Mouse (Mus musculus) heart, embryonic 12.5 days (tissue): ENCODE results near the gene Siah3. TPM values are rescaled to one million over a fixed set of nuclear protein-coding genes. Genes with fewer than 3 reads are reported as not detected.

Experiments used
- ATAC-seq: fragments of 200-750 bp; cut with Nextera tagmentation; 2 replicates; pipeline ENCODE4 v1.8.0; 2017; ENCODE audit warnings: moderate TSS enrichment, moderate library complexity; ENCODE audit not compliant: insufficient number of reproducible peaks, low FRiP score
- H3K27ac ChIP-seq: fragments of 300-500 bp; sonication (generic); 2 replicates; pipeline ENCODE4 v1.5.1; 2016; ENCODE audit warnings: mild to moderate bottlenecking, moderate library complexity; ENCODE audit not compliant: poor library complexity, severe bottlenecking
- H3K27me3 ChIP-seq: fragments of 300-500 bp; sonication (generic); replicated peaks from 2 replicates; pipeline ENCODE4 v1.6.1; 2016; ENCODE audit warnings: mild to moderate bottlenecking, moderate library complexity
- H3K36me3 ChIP-seq: fragments of 300-500 bp; sonication (generic); 2 replicates; pipeline ENCODE4 v1.6.1; 2016; ENCODE audit warnings: mild to moderate bottlenecking, moderate library complexity
- H3K4me1 ChIP-seq: fragments of 300-500 bp; sonication (generic); replicated peaks from 2 replicates; pipeline ENCODE4 v1.6.1; 2016; ENCODE audit warnings: mild to moderate bottlenecking
- H3K4me2 ChIP-seq: fragments of 300-500 bp; sonication (generic); 2 replicates; pipeline ENCODE4 v1.6.1; 2016; ENCODE audit warnings: mild to moderate bottlenecking, moderate library complexity
- H3K4me3 ChIP-seq: fragments of 300-500 bp; sonication (generic); 2 replicates; pipeline ENCODE4 v1.5.1; 2016; ENCODE audit warnings: mild to moderate bottlenecking
- H3K9ac ChIP-seq: fragments of 300-500 bp; sonication (generic); 2 replicates; pipeline ENCODE4 v1.6.1; 2016; ENCODE audit warnings: mild to moderate bottlenecking, moderate library complexity
- H3K9me3 ChIP-seq: fragments of 300-500 bp; sonication (generic); replicated peaks from 2 replicates; pipeline ENCODE4 v1.6.1; 2016; ENCODE audit warnings: mild to moderate bottlenecking, moderate library complexity
- WGBS: fragments of 180-500 bp; shearing (Covaris S2); methylation state at CpG from one replicate; pipeline ENCODE4 v1.1.7; 2016; 5-methylcytosine and 5-hydroxymethylcytosine counted together
- polyA plus RNA-seq: library from polyadenylated mRNA; unstranded; fragments of >200 nt; fragmentation: Nextera tagmentation; extraction: Ambion mirVana; gene quantifications from 2 replicates; pipeline ENCODE4 v1.2.1, GENCODE M21; 2016

Siah3 gene
- polyA plus RNA-seq, result 0.05 TPM in 1 of 2 replicates, not detected in the other

DNA sequence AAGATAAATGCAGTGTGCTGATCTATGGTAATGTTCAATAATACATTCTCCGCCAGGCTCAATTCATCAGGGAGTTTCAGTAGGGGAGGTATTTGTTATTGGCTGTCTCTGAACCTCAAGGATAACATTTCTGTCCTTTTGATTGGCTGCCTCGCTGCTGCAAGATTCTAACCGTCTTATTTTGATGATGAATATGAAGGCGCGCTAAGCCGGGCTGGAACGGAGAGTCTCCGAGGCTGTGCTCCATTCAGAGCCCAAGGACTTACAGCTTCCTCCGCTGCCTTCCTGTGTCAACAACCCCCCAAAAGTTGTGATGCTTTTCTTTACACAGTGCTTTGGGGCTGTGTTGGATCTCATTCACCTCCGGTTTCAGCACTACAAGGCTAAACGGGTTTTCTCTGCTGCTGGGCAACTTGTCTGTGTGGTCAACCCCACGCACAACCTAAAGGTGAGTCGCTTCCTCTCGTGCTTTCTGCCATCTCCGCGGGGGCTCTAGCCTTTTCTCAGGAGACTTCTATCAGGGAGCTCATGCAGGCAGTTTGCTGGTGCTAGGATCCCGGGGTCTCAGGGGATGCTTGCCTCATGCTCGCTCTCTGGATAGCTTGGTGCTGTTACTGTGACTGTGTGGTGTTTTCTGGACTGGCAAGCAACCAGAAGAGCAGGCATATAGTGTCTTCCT lies at the start of gene Siah3:
TSS of gene Siah3 (plus strand) at position 240 of the 679 bp plus-strand sequence.
- no peak within 1 kb of the TSS for H3K9ac ChIP-seq
- no peaks in the 10 kb centered on the region for H3K36me3 ChIP-seq
- H3K4me2 ChIP-seq, result peak within 1 kb of the TSS; percentile 79
- H3K4me3 ChIP-seq, result peak within 1 kb of the TSS; percentile 40
- no peaks in the 10 kb centered on the region for H3K9me3 ChIP-seq
- no peak within 1 kb of the TSS for H3K27ac ChIP-seq
- 20% methylated on average over 18 of the region's 18 CpGs for WGBS
- H3K27me3 ChIP-seq, result peaks cover 12% of the 10 kb centered on the region; the same call in 1 of the 2 replicates
- no peak for ATAC-seq
- H3K4me1 ChIP-seq, result peaks cover 26% of the 10 kb centered on the region

- ATAC-seq, result no peak
- H3K4me1 ChIP-seq, result no peaks in the 10 kb centered on the region
- H3K4me3 ChIP-seq, result no peak overlapping the region
- no peak overlapping the region for H3K27ac ChIP-seq
- no peak overlapping the region for H3K9ac ChIP-seq
- H3K27me3 ChIP-seq, result no peaks in the 10 kb centered on the region
- H3K36me3 ChIP-seq, result no peaks in the 10 kb centered on the region
- H3K9me3 ChIP-seq, result no peaks in the 10 kb centered on the region
- H3K4me2 ChIP-seq, result no peak overlapping the region
- WGBS, result 71% methylated on average over 3 of the region's 3 CpGs
Measured at GRCm38 (mm10) chr14:75409772-75410171, 46.0 kb upstream of the Siah3 start.

DNA sequence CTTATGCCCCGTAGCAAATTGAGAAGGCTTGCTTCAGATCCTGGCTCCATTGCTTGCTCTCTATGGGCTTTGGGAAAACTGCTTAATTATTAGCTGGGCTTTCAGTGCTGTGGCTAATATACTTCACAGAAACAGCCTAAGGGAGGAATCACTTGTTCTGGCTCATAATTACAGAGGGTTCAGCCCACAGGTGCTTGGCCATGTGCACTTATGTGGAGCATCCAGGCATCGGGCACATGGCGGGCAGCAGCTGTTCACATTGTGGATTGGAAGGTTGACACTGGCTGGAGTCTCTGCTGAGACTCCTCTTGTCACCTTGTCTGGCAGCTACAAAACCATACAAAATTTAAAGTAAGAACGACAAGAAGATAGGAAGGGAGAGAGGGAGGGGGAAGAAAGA lies 45.4 kb upstream of the Siah3 start:
- H3K9ac ChIP-seq, result no peak overlapping the region
- H3K27ac ChIP-seq, result no peak overlapping the region
- H3K36me3 ChIP-seq, result no peaks in the 10 kb centered on the region
- H3K9me3 ChIP-seq, result no peaks in the 10 kb centered on the region
- ATAC-seq, result no peak
- H3K4me1 ChIP-seq, result 0 out of 2 replicates have a peak, but pooled peaks cover 4% of the 10 kb centered on the region
- WGBS, result 82% methylated on average over 4 of the region's 4 CpGs
- H3K4me2 ChIP-seq, result no peak overlapping the region
- no peaks in the 10 kb centered on the region for H3K27me3 ChIP-seq
- H3K4me3 ChIP-seq, result no peak overlapping the region

DNA sequence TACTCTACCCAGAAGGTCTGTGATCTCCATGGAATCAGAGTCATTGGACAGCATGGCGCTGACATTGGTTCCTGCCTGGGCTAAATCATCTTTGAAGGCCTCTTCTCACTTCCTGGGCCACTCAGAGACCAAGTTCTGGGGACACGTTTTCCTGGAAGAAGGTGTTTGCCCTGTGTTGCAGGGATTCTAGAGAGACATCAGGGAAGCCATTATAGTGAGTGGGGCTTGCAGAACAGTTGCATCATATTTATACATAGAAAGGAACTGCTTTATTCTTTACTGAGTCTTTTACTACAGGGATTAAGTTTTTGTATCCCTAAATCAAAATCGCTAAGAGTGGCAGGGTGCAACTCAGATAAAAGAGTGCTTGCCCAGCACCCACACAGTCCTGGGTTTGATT lies 37.1 kb upstream of the Siah3 start:
- H3K9me3 ChIP-seq, result no peaks in the 10 kb centered on the region
- H3K4me2 ChIP-seq, result no peak overlapping the region
- no peaks in the 10 kb centered on the region for H3K36me3 ChIP-seq
- H3K27me3 ChIP-seq, result no peaks in the 10 kb centered on the region
- 72% methylated on average over 3 of the region's 3 CpGs for WGBS
- H3K9ac ChIP-seq, result no peak overlapping the region
- ATAC-seq, result no peak
- H3K27ac ChIP-seq, result no peak overlapping the region
- H3K4me3 ChIP-seq, result no peak overlapping the region
- H3K4me1 ChIP-seq, result 0 out of 2 replicates have a peak, but pooled peaks cover 11% of the 10 kb centered on the region

DNA sequence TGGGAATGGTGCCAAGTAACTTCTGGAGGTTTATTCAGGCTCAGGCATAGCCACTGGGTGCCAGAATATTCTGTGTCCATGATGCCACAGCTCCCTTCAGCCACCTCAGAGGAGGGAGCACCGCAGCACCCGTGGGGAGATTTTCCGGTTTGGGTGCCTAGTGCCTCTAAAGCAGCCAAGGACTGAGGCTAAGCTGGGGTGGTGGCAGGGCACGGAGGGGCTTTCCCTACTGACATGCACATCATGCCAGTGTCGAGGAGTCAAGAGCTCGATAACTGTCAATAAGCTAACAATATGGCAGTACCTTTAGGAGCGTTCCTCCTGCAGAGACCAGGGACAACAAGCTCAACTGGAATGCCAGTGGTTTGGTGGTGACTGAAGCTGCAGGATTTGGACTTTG lies 35.9 kb upstream of the Siah3 start:
- ATAC-seq, result no peak
- no peaks in the 10 kb centered on the region for H3K27me3 ChIP-seq
- 82% methylated on average over 7 of the region's 7 CpGs for WGBS
- no peak overlapping the region for H3K27ac ChIP-seq
- H3K9me3 ChIP-seq, result no peaks in the 10 kb centered on the region
- no peaks in the 10 kb centered on the region for H3K36me3 ChIP-seq
- H3K4me2 ChIP-seq, result no peak overlapping the region
- H3K9ac ChIP-seq, result no peak overlapping the region
- H3K4me1 ChIP-seq, result 0 out of 2 replicates have a peak, but pooled peaks cover 11% of the 10 kb centered on the region
- H3K4me3 ChIP-seq, result no peak overlapping the region

GRCm38 (mm10) chr14:75420811-75421210 lies 35.0 kb upstream of the Siah3 start:
- no peak overlapping the region for H3K4me3 ChIP-seq
- no peak overlapping the region for H3K27ac ChIP-seq
- H3K27me3 ChIP-seq, result no peaks in the 10 kb centered on the region
- no peaks in the 10 kb centered on the region for H3K9me3 ChIP-seq
- H3K9ac ChIP-seq, result no peak overlapping the region
- H3K4me1 ChIP-seq, result 0 out of 2 replicates have a peak, but pooled peaks cover 4% of the 10 kb centered on the region
- H3K4me2 ChIP-seq, result no peak overlapping the region
- H3K36me3 ChIP-seq, result no peaks in the 10 kb centered on the region
- WGBS, result 60% methylated on average over 6 of the region's 6 CpGs
- ATAC-seq, result no peak

- ATAC-seq, result no peak
- H3K36me3 ChIP-seq, result no peaks in the 10 kb centered on the region
- H3K4me3 ChIP-seq, result no peak overlapping the region
- H3K27ac ChIP-seq, result no peak overlapping the region
- no peak overlapping the region for H3K4me2 ChIP-seq
- 0 out of 2 replicates have a peak, but pooled peaks cover 3% of the 10 kb centered on the region for H3K9me3 ChIP-seq
- H3K27me3 ChIP-seq, result no peaks in the 10 kb centered on the region
- H3K4me1 ChIP-seq, result no peaks in the 10 kb centered on the region; the same call in 1 of the 2 replicates
- WGBS, result 91% methylated on average over 7 of the region's 8 CpGs
- no peak overlapping the region for H3K9ac ChIP-seq
Measured at GRCm38 (mm10) chr14:75431173-75431786, 24.5 kb upstream of the Siah3 start.

- Histone ChIP-seq H3K9me3 (0 out of 2 replicates have a peak, but pooled peaks cover 3% of the 10 kb centered on the region), H3K4me1 (no peaks in the 10 kb centered on the region; the same call in 1 of the 2 replicates), H3K9ac (no peak overlapping the region), H3K36me3 (no peaks in the 10 kb centered on the region), H3K4me3 (no peak overlapping the region), H3K27ac (no peak overlapping the region), H3K27me3 (no peaks in the 10 kb centered on the region), H3K4me2 (no peak overlapping the region)
- WGBS, result 88% methylated on average over 10 of the region's 10 CpGs
- no peak for ATAC-seq
Measured at GRCm38 (mm10) chr14:75432850-75433249, 22.9 kb upstream of the Siah3 start.

DNA sequence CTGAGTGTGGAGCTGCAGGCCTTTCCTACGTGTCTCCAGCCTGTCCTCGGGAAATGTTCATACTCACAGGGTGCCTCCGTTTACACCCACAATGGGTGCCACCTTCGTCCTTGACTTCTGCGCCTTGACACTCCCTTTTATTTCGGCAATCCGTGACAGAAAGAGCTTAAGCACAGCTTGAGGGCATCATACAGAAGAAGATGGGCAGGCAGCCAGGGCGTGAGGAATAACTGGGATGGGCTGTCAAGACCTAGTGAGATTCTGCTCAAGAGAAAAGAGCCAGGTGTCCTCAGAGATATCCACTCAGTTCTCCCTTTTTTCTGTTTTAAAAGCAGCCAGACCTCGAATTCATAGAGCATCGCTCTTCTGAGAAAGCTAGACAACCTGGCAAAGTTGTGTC lies 21.2 kb upstream of the Siah3 start:
- Histone ChIP-seq H3K4me1 (no peaks in the 10 kb centered on the region; the same call in 1 of the 2 replicates), H3K36me3 (no peaks in the 10 kb centered on the region), H3K4me3 (no peak overlapping the region), H3K9me3 (0 out of 2 replicates have a peak, but pooled peaks cover 3% of the 10 kb centered on the region), H3K9ac (no peak overlapping the region), H3K27me3 (no peaks in the 10 kb centered on the region), H3K4me2 (no peak overlapping the region), H3K27ac (no peak overlapping the region)
- ATAC-seq, result no peak
- 76% methylated on average over 10 of the region's 10 CpGs for WGBS

- Histone ChIP-seq H3K9ac (no peak overlapping the region), H3K36me3 (no peaks in the 10 kb centered on the region), H3K27me3 (no peaks in the 10 kb centered on the region), H3K4me2 (peak overlapping the region; percentile 66), H3K4me1 (peaks cover 8% of the 10 kb centered on the region), H3K4me3 (no peak overlapping the region), H3K9me3 (no peaks in the 10 kb centered on the region), H3K27ac (peak overlapping the region; percentile 61)
- 0 out of 2 replicates have a peak, but pooled peaks have one; percentile 51 for ATAC-seq
- 64% methylated on average over 11 of the region's 11 CpGs for WGBS
Measured at GRCm38 (mm10) chr14:75444486-75445105, 11.2 kb upstream of the Siah3 start.

DNA sequence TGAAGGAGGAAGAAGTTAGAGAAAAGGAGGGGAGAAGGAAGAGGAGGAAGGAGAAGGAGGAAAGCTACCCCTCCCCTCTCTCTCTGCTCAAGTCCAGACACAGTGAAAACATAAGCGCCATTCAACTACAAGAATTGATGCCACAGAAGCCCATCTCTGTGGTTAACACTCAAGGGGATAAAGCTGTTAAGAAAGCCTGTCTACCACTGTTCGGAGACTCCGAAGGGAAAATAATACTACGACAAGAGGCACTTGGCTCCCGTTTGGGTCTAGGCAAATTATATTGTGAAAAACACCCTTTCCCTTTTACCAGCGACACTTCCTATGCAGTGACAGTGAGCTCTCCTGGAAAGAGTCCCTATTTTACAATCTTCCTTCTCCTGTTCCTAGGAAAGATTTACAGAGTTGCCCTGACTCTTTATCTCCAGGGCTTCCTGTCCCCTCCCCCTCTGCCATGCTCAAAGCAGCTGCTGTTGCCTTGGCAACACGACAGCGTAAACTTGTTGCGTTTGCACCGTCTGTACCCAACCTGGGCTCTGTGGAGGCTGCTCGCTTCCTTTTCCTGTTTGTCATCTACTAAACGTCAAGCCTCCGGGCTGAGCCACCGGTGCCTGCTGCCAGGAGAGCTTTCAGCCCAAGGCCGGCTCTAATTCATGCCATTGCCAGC lies 10.4 kb upstream of the Siah3 start:
- H3K4me2 ChIP-seq, result peak overlapping the region; percentile 66
- WGBS, result 7% methylated on average over 15 of the region's 15 CpGs
- no peaks in the 10 kb centered on the region for H3K36me3 ChIP-seq
- H3K9me3 ChIP-seq, result no peaks in the 10 kb centered on the region
- H3K4me1 ChIP-seq, result peaks cover 8% of the 10 kb centered on the region
- H3K27me3 ChIP-seq, result no peaks in the 10 kb centered on the region
- peak overlapping the region; percentile 28; the same call in 1 of the 2 replicates for H3K9ac ChIP-seq
- H3K4me3 ChIP-seq, result peak overlapping the region; percentile 35
- peak overlapping the region; percentile 61 for H3K27ac ChIP-seq
- ATAC-seq, result peak; percentile 90
